Mouse (Mus musculus) bone marrow, adult 2 months (tissue): ENCODE results near the gene Slc52a3. TPM values are rescaled to one million over a fixed set of nuclear protein-coding genes. Genes with fewer than 3 reads are reported as not detected.

Source experiments
- H3K27ac ChIP-seq: fragments of 200-500 bp; 2 replicates; pipeline ENCODE4 v1.5.1; 2012; ENCODE audit warnings: low read depth, mild to moderate bottlenecking, control low read depth, inconsistent platforms, low read length; ENCODE audit not compliant: control insufficient read depth, poor library complexity, insufficient read depth
- H3K4me1 ChIP-seq: fragments of 200-500 bp; 2 replicates; pipeline ENCODE4 v1.6.1; 2011; ENCODE audit warnings: low read length; ENCODE audit not compliant: control insufficient read depth, insufficient read depth
- H3K4me3 ChIP-seq: fragments of 200-500 bp; replicated peaks from 2 replicates; pipeline ENCODE3; 2011; ENCODE audit warnings: mild to moderate bottlenecking, low read depth, low read length, control low read depth; ENCODE audit not compliant: control insufficient read depth
- CTCF ChIP-seq: fragments of 200-500 bp; IDR thresholded peaks from 2 replicates; pipeline ENCODE4 v1.5.1; 2011; ENCODE audit warnings: low read length, control low read depth; ENCODE audit not compliant: control insufficient read depth, insufficient read depth
- POLR2A ChIP-seq: fragments of 200-500 bp; IDR thresholded peaks from 2 replicates; pipeline ENCODE4 v1.6.1; 2011; ENCODE audit warnings: low read depth, mild to moderate bottlenecking, control low read depth, low read length, borderline replicate concordance; ENCODE audit not compliant: control insufficient read depth
- WGBS: fragments of 180-500 bp; shearing (Covaris S2); methylation state at CpG from one replicate; pipeline ENCODE4 v1.1.7; 2018; 5-methylcytosine and 5-hydroxymethylcytosine counted together
- polyA plus RNA-seq: library from polyadenylated mRNA; stranded (reverse); fragments of >200 nt; gene quantifications from 2 replicates; pipeline ENCODE4 v1.2.4, GENCODE M21; 2011; ENCODE audit warnings: low replicate concordance; ENCODE audit not compliant: missing spikeins, insufficient read depth, insufficient read length

Slc52a3 gene
- 0.77 and 2.6 TPM in 2 replicates for polyA plus RNA-seq

GRCm38 (mm10) chr2:151996229-151997189 lies at the start of gene Slc52a3:
TSS of gene Slc52a3 (plus strand) at chr2:151996511.
- Histone ChIP-seq H3K4me1 (no peaks in the 10 kb centered on the region; the same call in 1 of the 2 replicates), H3K27ac (no peak within 1 kb of the TSS), H3K4me3 (peak within 1 kb of the TSS; percentile 29)
- TF ChIP-seq POLR2A (no peak), CTCF (peak; percentile 83)
- 14% methylated on average over 35 of the region's 35 CpGs for whole genome bisulfite sequencing

- H3K27ac ChIP-seq: no peak overlapping the region
- no peak overlapping the region for H3K4me3 ChIP-seq
- no peaks in the 10 kb centered on the region; the same call in 1 of the 2 replicates for H3K4me1 ChIP-seq
- WGBS: 90% methylated on average over 2 of the region's 2 CpGs
- no peak for TF ChIP-seq POLR2A
- TF ChIP-seq CTCF: no peak
Observed at GRCm38 (mm10) chr2:151947617-151948016, 48.7 kb upstream of the Slc52a3 start.

DNA sequence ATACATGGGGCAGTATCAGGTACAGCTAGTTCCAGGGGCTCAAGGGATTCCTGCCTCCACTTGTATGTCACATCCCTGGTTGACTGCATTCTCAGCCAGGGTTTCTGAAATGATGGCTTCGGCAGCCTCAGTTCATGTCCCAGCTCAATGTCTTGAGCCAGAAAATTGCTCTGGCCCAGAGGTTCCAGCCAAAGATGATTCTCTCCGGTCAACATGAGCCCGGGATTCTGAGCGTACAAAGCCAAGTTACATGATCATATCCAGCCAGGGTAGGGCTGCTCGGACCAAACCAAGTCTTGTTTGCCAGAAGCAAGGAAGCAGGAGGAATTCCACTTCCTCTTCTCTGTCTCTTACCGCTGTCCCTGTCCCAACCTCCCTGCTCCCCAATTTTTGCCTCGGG lies 48.0 kb upstream of the Slc52a3 start:
- no peaks in the 10 kb centered on the region; the same call in 1 of the 2 replicates for H3K4me1 ChIP-seq
- no peak for TF ChIP-seq POLR2A
- no peak for TF ChIP-seq CTCF
- no peak overlapping the region for H3K4me3 ChIP-seq
- no peak overlapping the region for H3K27ac ChIP-seq
- 80% methylated on average over 7 of the region's 7 CpGs for WGBS

DNA sequence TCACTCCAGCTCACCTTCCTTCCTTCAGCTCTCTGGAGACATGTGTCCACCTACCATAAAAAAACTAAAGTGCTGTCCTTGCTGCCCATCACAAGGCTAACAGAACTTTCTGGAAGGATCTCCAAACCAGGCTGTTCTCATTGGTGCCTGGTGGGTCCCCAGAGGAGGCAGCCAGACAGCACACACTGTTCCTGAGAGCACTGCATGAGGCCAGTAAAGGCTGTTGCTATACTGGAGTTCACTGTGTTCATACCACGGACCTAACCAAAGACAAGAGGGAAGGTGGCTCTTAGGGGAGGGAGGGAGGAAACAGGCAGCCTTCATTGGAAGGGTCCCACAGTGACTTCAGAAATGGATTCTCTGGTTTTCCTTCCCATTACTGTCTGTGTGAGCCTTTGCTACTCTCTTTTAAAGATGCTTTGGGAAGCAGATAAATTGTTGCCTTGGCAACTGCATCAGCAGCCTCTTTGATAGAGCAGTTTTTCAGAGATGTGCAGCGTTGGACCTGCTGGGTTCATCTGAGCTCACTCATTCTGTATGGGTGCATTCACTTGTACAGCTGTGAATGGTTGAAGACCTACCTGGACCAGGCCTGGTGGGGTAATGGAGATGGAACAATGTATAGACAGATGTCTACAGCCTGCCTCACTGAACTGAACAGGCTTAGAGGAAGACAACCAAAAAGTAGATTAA lies 47.1 kb upstream of the Slc52a3 start:
- Histone ChIP-seq H3K4me3 (no peak overlapping the region), H3K4me1 (no peaks in the 10 kb centered on the region; the same call in 1 of the 2 replicates), H3K27ac (no peak overlapping the region)
- TF ChIP-seq POLR2A (no peak), CTCF (no peak)
- WGBS: 61% methylated on average over 2 of the region's 2 CpGs

DNA sequence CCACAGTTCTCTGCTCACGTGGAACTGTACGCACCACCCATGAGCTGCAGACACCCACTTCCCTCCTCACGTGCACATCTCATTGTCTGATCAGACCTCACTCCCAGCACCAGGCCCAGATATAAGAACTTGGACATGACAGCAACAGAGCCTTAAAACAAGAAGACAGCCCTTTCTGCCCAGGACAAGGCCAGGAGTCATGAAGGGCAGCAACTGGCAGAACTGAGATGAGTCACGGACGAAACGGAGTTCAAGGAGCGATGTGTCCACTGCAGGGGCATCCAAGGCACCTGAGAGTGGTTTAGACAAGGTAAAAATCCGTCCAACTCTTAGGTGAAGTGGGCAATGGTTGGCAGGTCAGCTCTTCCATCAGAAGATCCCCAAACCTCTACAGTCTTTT lies 42.6 kb upstream of the Slc52a3 start:
- Histone ChIP-seq H3K4me1 (no peaks in the 10 kb centered on the region), H3K4me3 (no peak overlapping the region), H3K27ac (no peak overlapping the region)
- WGBS: 79% methylated on average over 8 of the region's 8 CpGs
- TF ChIP-seq POLR2A (no peak), CTCF (no peak)

GRCm38 (mm10) chr2:151956500-151957137 lies 39.7 kb upstream of the Slc52a3 start:
- TF ChIP-seq POLR2A (no peak), CTCF (no peak)
- WGBS: 78% methylated on average over 4 of the region's 4 CpGs

GRCm38 (mm10) chr2:151959274-151959673 lies 37.0 kb upstream of the Slc52a3 start:
- Histone ChIP-seq H3K4me1 (peaks cover 2% of the 10 kb centered on the region; the same call in 1 of the 2 replicates), H3K27ac (no peak overlapping the region), H3K4me3 (no peak overlapping the region)
- 78% methylated on average over 5 of the region's 5 CpGs for WGBS
- no peak for TF ChIP-seq POLR2A
- TF ChIP-seq CTCF: no peak

More at GRCm38 (mm10) chr2:151956500-151957137, 39.7 kb upstream of the Slc52a3 start:
- H3K4me3 ChIP-seq: no peak overlapping the region
- no peaks in the 10 kb centered on the region for H3K4me1 ChIP-seq
- no peak overlapping the region for H3K27ac ChIP-seq
